Mouse (Mus musculus) cerebellum, adult 18-20 months (tissue): ENCODE measurements around the gene Gas7.

ENCODE experiments used
- DNase-seq, 2 experiments: peaks; one replicate each; pipeline ENCODE4 v3.0.0; 2021

The Gas7 gene

GRCm38 (mm10) chr11:67633620-67634229, 178.5 kb downstream of the Gas7 start:
- no peak for DNase-seq

DNA sequence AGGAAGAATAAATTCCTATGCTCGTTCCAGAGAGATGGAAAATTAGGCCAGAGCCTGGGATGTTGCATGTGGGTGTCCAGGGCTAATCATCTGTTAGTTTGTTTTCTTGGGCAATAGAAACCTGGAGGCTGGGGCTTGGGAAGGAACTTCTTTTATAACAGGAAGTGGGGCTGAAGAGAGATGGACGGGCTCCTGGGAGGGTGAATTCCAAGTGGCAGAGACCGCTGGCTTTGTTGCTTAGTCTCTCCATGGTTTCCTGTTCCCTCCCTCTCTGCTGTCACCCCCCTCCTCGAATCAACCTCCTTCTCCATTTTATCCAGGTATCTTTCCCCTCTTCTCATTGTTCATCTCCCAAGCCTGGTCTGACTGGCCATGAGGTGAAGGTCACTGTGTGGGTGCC, 181.0 kb downstream of the Gas7 start:
- DNase-seq: no peak

GRCm38 (mm10) chr11:67636905-67637586, 181.8 kb downstream of the Gas7 start:
- DNase-seq: no peak

GRCm38 (mm10) chr11:67638401-67638800, 183.2 kb downstream of the Gas7 start:
- DNase-seq: no peak

GRCm38 (mm10) chr11:67640299-67640698, 185.1 kb downstream of the Gas7 start:
- no peak for DNase-seq

GRCm38 (mm10) chr11:67642421-67642820, 187.2 kb downstream of the Gas7 start:
- DNase-seq: no peak

- DNase-seq: peak in 1 of 2 experiments; percentile 19
Observed at GRCm38 (mm10) chr11:67642835-67643234, 187.6 kb downstream of the Gas7 start.

GRCm38 (mm10) chr11:67643465-67643864, 188.2 kb downstream of the Gas7 start:
- DNase-seq: peak; percentile 38 to 56

DNA sequence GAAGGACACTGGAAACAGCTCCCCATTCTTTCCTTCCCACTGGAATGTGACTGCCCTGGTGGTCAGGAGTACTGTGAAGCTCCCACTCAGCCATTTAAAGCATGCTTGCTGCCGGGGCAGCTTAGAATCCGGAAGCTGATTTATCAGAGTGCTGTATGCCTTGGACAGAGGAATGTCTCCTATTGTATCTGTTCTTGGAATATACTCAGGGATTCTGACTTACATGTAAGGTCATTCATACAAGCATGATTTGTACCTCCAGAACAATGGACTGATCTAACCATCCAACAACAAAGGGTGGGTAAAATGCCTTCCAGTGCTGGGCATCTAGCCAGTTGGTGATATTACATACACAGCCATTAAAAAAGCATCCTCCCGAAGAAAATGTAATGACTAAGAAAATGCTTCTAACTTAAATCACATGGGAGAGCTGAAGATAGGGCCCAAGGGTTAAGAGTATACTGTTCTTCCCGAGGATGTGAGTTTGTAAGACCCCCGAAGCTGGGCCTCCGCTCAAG, 189.5 kb downstream of the Gas7 start:
- DNase-seq: no peak

DNA sequence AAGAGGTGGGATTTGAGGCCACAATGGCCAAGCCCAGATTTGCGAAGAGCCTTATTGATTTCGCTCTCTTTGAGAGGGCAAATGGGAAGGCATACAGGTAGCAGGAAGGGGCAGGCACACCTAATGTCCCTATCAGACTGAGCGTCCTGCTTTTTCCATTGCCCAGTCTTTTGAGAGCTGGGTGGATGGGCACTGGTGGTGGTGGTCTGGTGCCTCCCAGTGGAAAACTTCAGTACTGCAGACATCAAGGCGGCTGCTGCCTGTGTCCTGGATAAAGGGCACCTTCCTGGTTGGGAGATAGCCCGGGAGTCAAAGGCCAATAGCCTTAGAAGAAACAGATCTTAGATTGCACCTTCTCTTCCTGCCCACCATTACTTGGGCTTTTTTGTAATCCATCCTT, 192.5 kb downstream of the Gas7 start:
- DNase-seq: peak; percentile 84 to 91

GRCm38 (mm10) chr11:67648651-67649407, 193.6 kb downstream of the Gas7 start:
- peak in 1 of 2 experiments; percentile 43 for DNase-seq

GRCm38 (mm10) chr11:67649971-67650707, 194.9 kb downstream of the Gas7 start:
- peak in 1 of 2 experiments; percentile 28 for DNase-seq

DNA sequence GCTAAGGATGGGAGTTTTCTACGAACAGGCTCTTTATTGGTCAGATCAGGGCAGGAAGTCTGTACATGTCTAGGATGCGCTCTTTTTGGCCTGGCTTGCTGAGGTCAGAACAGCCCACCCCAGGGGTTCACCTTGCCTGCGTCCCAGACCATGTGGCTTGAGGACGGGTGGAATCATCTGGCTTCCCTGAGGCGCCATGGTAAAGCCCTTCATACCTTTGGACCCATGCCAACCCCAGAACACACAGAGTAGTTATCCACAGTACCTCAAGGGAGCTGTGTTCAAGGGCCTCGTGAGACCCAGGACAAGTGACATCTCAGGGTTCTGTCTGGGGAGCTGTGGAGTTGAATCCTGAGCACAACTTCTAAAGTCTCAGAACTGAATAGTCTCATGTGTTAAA, 196.5 kb downstream of the Gas7 start:
- peak in 1 of 2 experiments; percentile 55 for DNase-seq

DNA sequence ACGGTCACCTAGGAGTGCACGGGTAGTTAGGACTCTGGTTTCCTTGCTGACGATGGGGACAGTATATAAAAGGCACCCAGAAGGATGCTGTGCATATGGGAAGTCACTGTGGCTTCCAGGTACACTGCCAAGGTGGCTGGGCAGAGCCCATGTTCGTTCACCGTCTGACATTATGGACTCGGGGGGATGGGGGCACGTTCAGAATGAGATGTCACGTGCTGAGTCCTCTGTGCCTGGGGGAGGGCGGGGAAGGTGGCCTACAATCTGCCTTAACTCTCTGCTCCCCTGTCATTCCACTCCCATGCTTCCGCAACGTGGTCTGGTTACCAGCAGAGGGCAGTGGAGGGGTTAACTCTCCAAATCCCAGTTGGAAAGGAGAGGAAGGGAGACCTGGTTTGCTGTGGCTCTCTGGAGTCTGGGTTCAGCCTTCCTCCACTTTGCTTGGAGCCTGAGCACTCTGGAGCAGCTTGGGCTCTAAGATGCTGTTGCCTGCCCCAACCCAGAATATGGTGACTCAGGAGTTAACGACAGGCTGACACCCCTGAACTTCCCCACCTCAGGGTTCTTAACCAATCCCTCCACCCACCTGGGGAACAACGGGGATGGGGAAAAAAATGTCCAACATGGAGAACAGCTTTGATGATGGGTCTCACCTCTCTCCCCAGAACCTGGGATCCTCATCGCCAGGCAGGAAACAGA, 197.1 kb downstream of the Gas7 start:
- peak; percentile 89 to 95 for DNase-seq

- DNase-seq: peak; percentile 70 to 71
Observed at GRCm38 (mm10) chr11:67652893-67653255, 197.6 kb downstream of the Gas7 start.

DNA sequence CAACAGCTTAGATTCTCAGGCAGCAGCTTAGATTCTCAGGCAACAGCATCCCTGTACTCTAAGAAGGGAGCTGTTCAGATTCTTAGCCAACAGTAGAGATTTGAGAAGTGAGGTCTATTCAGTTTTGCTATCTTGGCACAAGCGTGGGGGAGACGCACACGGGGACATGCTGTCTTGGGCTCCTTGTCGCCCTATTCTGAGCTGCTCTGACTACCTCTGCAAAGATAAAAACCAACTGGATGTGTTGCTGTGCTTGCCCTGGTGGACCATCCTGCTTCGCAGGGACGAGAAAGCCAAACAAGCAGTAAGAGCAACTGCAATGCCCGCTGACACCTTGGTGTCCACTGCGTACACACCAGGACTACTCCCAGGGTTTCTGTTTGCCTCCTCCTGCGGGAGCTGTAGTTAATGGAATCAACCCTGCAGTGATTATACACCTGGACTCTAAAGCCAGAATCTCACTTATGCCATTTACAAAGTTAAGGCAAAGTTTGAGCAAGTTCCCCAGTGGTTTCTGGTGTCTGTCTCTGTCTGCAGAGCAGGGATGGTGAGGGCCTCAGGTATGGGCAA, 198.4 kb downstream of the Gas7 start:
- DNase-seq: peak in 1 of 2 experiments; percentile 50

DNA sequence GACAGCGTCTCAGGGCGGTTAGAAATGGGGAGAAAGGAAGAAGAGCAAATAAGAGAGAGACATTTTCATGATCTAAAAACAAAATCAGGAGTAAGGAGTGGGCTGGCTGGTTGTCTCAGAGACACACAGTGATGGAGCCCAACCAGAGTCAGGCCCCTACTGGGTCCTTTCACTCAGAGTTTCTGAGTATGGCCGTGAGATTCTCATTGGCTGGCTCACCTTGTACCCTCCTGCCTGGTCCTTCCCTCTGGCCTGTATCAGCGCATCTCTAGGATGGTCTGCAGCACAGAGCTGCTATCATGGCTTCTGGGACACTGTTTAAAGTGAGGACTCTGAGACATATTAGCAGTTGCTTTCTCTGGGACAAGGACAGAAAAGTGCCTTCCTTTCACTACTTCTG, 199.3 kb downstream of the Gas7 start:
- peak; percentile 56 to 58 for DNase-seq

GRCm38 (mm10) chr11:67655236-67655959, 200.2 kb downstream of the Gas7 start:
- peak; percentile 85 to 87 for DNase-seq

DNA sequence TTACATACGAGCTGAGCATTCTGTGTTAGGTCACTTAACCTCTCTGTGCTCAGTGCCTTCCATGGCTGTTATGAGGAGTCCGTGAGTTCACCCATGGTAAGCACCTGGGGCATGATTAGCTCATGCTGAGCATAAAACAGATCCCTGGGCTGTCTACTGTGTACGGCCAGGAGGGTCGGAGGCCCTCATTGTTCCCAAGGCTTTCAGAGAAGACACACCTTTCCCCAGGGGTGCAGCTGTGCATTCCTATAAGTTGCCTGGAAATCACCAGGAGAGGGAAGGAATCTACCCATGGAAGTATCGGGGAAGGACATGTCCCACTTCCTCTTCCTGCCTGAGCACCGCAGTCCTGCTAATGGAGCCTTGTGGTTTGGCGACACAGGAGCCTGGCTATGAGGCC, 201.1 kb downstream of the Gas7 start:
- peak in 1 of 2 experiments; percentile 33 for DNase-seq

DNA sequence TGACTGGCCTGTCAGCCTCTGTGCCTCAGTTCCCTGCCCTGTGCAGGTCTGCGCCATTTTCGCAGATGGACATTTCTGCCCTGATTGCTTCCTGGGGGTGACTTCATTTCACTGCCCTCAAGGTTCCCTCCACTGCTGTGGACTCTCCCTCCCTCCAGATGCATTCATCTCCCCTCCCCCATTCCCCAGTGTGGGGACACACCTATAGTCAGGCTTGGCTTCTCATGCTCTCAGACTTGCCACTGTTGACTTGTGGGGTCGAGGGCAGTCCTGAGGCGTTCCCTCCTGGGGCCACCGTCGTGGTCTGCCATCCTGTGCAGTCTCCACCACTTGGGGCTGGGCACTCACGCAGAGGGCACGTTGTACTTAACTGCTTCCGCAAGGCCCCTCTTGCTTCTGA, 201.6 kb downstream of the Gas7 start:
- DNase-seq: peak in 1 of 2 experiments; percentile 33
